Mouse (Mus musculus) heart, embryonic 11.5 days (tissue): ENCODE results near the gene Thbs4. TPM values are rescaled to one million over a fixed set of nuclear protein-coding genes. Genes with fewer than 3 reads are reported as not detected.
"Not testable (repeated sequence)": the region's sequence is repeated elsewhere in the genome, so short reads cannot be mapped to it uniquely, and the experiment has no call there.

Experiments used
- ATAC-seq: fragments of 200-750 bp; cut with Nextera tagmentation; replicated peaks from 2 replicates; pipeline ENCODE4 v1.8.0; 2017; ENCODE audit warnings: moderate library complexity; ENCODE audit not compliant: insufficient number of reproducible peaks, low FRiP score, low TSS enrichment
- H3K27ac ChIP-seq: fragments of 300-500 bp; sonication (generic); 2 replicates; pipeline ENCODE4 v1.5.1; 2014; ENCODE audit warnings: mild to moderate bottlenecking, low read depth, low read length
- H3K27me3 ChIP-seq: fragments of 300-500 bp; sonication (generic); 2 replicates; pipeline ENCODE4 v1.6.1; 2014; ENCODE audit warnings: mild to moderate bottlenecking, low read length, mixed read lengths; ENCODE audit not compliant: control insufficient read depth, insufficient read depth
- H3K36me3 ChIP-seq: fragments of 300-500 bp; sonication (generic); 2 replicates; pipeline ENCODE4 v1.6.1; 2014; ENCODE audit warnings: mild to moderate bottlenecking, low read length, moderate library complexity, mixed read lengths; ENCODE audit not compliant: control insufficient read depth, insufficient read depth
- H3K4me1 ChIP-seq: fragments of 300-500 bp; sonication (generic); 2 replicates; pipeline ENCODE4 v1.6.1; 2014; ENCODE audit warnings: low read length; ENCODE audit not compliant: control insufficient read depth, insufficient read depth
- H3K4me2 ChIP-seq: fragments of 300-500 bp; sonication (generic); 2 replicates; pipeline ENCODE4 v1.6.1; 2014; ENCODE audit warnings: mild to moderate bottlenecking, moderate library complexity
- H3K4me3 ChIP-seq: fragments of 300-500 bp; sonication (generic); 2 replicates; pipeline ENCODE4 v1.5.1; 2014; ENCODE audit warnings: low read depth, low read length
- H3K9ac ChIP-seq: fragments of 300-500 bp; sonication (generic); 2 replicates; pipeline ENCODE4 v1.6.1; 2014; ENCODE audit warnings: mild to moderate bottlenecking, low read depth, low read length, moderate library complexity
- H3K9me3 ChIP-seq: fragments of 300-500 bp; sonication (generic); replicated peaks from 2 replicates; pipeline ENCODE4 v1.6.1; 2016; ENCODE audit warnings: low read length; ENCODE audit not compliant: control insufficient read depth
- WGBS: fragments of 180-500 bp; shearing (Covaris S2); extraction: QIAGEN DNeasy Blood & Tissue Kit; methylation state at CpG from one replicate; pipeline ENCODE4 v1.1.7; 2014; ENCODE audit not compliant: insufficient replicate concordance; 5-methylcytosine and 5-hydroxymethylcytosine counted together
- polyA plus RNA-seq: library from polyadenylated mRNA; unstranded; fragments of >200 nt; fragmentation: Nextera tagmentation; extraction: Ambion mirVana; gene quantifications from 2 replicates; pipeline ENCODE4 v1.2.1, GENCODE M21; 2014

Thbs4 gene
- polyA plus RNA-seq = 39.4 and 52.7 TPM in 2 replicates

DNA sequence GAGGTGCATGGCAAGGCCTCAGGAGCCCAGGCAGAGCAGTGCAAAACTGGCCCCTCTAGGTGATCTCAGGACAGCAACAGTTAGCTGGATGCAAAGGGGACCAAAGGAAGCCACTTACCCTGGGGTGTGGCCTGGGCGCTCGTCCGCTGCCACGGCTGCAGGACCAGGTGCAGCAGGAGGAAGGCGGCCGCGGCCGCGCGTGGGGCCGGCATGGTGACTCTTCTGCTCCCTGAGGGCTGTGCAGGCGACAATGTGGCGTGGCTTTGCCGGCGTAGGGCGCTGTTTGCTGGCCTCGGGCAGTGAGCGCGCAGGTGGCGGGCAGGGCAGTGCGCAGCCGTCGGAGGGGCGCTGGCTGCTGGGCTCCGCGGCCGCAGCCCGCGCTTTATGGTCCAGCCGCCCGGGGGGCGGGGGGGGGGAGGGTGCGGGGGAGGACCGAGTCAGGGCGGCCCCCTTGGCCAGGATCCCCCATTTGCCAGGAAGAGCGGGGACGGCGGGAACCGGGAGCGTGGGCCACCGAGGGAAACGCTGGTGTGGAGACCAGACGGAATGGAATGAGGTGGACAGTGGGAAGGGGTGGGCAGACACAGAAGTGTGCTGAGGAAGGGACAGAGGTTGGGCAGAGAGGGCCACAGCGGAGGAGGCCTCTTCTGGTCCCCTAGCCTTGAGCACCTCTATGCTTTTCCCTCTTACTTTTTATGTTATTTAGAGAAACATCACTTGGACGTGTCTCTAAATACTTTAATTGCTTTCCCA is at the start of gene Thbs4:
Gene Thbs4, minus strand, starts transcription at position 357 of the 753 bp plus-strand sequence.
- Histone ChIP-seq H3K27ac (no peak within 1 kb of the TSS; the same call in 1 of the 2 replicates), H3K9me3 (no peaks in the 10 kb centered on the region), H3K27me3 (peaks cover 11% of the 10 kb centered on the region), H3K4me2 (peak within 1 kb of the TSS; percentile 61), H3K36me3 (no peaks in the 10 kb centered on the region), H3K4me3 (peak within 1 kb of the TSS; percentile 38), H3K4me1 (no peaks in the 10 kb centered on the region), H3K9ac (peak within 1 kb of the TSS; percentile 12)
- 3% methylated on average over 42 of the region's 45 CpGs for WGBS
- no peak; the same call in 1 of the 2 replicates for ATAC-seq

DNA sequence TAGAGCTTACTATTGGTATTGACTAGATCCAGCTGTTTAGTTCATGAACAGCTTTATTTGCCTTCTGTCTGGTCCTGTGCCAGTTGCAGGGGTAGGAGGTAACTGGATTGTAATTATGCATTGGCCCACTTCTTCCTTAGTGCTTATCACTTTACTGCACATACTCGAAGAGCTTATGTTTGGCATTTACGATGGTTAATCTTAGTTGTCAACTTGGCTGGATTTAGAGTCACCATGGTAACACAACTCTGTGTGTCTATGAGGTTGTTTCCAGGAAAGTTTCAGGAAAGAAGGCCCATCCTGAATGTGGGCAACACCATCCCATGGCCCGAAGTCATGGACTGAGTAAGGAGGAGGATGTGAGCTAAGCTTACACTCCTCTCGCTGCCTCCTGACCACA is 38.5 kb upstream of the Thbs4 start:
- H3K4me3 ChIP-seq = no peak overlapping the region
- no peak for ATAC-seq
- WGBS = 82% methylated on average over 4 of the region's 4 CpGs
- H3K36me3 ChIP-seq = no peaks in the 10 kb centered on the region
- H3K27me3 ChIP-seq = no peaks in the 10 kb centered on the region
- H3K4me1 ChIP-seq = no peaks in the 10 kb centered on the region
- H3K4me2 ChIP-seq = no peak overlapping the region
- H3K9me3 ChIP-seq = no peaks in the 10 kb centered on the region
- H3K9ac ChIP-seq = no peak overlapping the region
- H3K27ac ChIP-seq = no peak overlapping the region

DNA sequence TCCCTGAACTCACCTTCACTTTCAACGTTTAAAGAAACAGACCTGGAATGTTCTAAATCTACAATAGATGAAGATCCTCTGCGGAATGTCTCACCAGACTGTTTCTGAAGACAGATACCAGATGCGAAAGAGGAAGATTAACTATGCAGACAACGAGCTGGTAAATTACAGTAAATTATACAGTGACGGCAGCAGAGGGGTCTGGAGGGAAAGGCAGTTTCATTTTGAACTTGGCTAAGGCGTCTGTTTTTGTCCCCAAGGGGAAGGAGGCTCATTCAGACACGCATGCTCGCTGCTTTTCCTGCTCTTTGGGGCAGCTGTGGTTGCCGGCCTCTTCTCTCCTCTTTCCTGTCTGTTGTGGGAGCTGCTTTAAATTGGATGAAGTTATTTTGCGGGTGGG is 34.2 kb upstream of the Thbs4 start:
- Histone ChIP-seq H3K4me1 (no peaks in the 10 kb centered on the region), H3K36me3 (no peaks in the 10 kb centered on the region), H3K9ac (no peak overlapping the region), H3K27me3 (no peaks in the 10 kb centered on the region), H3K4me3 (no peak overlapping the region), H3K27ac (no peak overlapping the region), H3K4me2 (no peak overlapping the region), H3K9me3 (no peaks in the 10 kb centered on the region)
- no peak for ATAC-seq
- WGBS = 56% methylated on average over 10 of the region's 10 CpGs

DNA sequence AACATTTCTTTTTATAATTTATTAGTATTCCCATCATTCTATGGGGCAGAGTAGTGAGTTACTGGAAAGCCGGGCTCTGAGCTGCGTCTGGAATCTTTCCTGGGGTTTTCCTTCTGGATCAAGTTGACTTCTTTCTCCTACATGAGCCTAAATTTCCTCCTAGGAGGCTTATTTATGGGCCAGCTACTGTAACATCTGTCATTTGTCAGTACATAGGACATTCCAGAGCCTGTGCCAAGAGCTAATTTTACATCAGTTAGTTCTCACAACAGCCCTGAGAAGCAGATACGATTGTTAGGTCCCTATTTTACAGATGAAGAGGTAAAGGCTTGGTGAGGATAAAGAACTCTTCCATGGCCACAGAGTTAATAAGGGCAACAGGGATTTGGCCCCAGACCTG is 22.7 kb upstream of the Thbs4 start:
- Histone ChIP-seq H3K27me3 (no peaks in the 10 kb centered on the region), H3K4me2 (no peak overlapping the region), H3K4me1 (peaks cover 7% of the 10 kb centered on the region; the same call in 1 of the 2 replicates), H3K9me3 (no peaks in the 10 kb centered on the region), H3K9ac (no peak overlapping the region), H3K27ac (no peak overlapping the region), H3K4me3 (no peak overlapping the region), H3K36me3 (no peaks in the 10 kb centered on the region)
- 67% methylated on average over 3 of the region's 3 CpGs for WGBS
- no peak for ATAC-seq

DNA sequence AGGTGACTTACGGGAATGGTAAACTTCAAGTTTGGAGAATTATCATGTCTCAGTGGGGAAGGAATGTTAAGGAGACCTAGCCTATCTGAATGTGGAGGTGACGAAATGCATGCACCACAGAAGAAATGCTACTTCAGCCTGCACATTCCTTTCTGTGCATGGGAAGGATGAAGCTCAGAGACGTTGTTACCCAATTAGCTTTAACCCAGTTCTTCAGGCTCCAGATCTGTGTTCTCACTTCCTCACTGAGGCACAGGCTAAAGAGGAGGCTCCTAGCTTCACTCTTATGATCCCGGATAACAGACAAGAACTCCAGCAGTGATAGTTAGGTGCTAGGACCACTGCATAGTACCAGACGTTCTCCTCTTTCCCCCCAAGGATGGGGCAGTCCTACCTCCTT is 21.7 kb upstream of the Thbs4 start:
- no peak for ATAC-seq
- H3K4me3 ChIP-seq = no peak overlapping the region
- H3K27ac ChIP-seq = no peak overlapping the region
- no peaks in the 10 kb centered on the region for H3K9me3 ChIP-seq
- WGBS = 51% methylated on average over 5 of the region's 5 CpGs
- H3K27me3 ChIP-seq = no peaks in the 10 kb centered on the region
- peaks cover 7% of the 10 kb centered on the region; the same call in 1 of the 2 replicates for H3K4me1 ChIP-seq
- H3K36me3 ChIP-seq = no peaks in the 10 kb centered on the region
- no peak overlapping the region for H3K4me2 ChIP-seq
- no peak overlapping the region for H3K9ac ChIP-seq

DNA sequence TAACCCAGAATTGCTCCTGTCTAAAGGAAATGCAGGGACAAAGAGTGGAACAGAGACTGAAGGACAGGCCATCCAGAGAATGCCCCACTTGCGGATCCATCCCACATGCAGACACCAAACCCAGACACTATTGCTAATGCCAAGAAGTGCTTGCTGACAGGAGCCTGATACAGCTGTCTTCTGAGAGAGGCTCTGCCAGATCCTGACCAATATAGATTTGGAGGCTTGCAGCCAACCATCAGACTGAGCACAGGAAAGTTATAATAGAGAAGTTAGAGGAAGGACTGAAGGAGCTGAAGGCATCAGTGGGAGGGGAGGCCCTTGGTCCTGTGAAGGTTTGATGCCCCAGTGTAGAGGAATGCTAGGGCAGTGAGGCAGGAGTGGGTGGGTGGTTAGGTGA is 16.0 kb upstream of the Thbs4 start:
- 52% methylated on average over 1 of the region's 1 CpGs for WGBS
- not testable (repeated sequence) for H3K4me1 ChIP-seq, ATAC-seq

DNA sequence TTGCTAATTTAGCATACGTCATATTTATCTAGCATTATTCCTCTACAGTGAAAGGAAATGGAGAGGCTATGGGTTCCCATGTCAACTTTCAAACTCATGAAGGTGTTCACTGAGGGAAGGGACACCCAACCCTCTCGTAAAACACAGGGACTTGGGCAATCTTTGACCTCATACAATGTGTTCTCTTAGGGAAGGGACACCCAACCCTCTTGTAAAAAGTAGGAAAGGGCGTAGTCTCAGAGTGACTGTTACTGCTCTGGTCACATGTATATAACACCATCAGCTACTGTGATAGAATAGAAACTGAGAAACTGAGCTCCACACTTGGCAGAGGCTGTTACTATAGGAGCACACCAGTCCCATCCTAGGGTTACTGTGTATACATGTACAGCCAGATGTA is 13.2 kb upstream of the Thbs4 start:
- Histone ChIP-seq H3K9ac (no peak overlapping the region), H3K4me3 (no peak overlapping the region), H3K4me1 (no peaks in the 10 kb centered on the region), H3K36me3 (no peaks in the 10 kb centered on the region), H3K4me2 (no peak overlapping the region), H3K27me3 (no peaks in the 10 kb centered on the region), H3K27ac (no peak overlapping the region), H3K9me3 (no peaks in the 10 kb centered on the region)
- WGBS = 76% methylated on average over 3 of the region's 3 CpGs
- ATAC-seq = no peak

More for the DNA sequence above, 16.0 kb upstream of the Thbs4 start:
- H3K9ac ChIP-seq, H3K4me2 ChIP-seq, H3K9me3 ChIP-seq, H3K4me3 ChIP-seq, H3K27ac ChIP-seq, H3K36me3 ChIP-seq, H3K27me3 ChIP-seq: not testable (repeated sequence)

DNA sequence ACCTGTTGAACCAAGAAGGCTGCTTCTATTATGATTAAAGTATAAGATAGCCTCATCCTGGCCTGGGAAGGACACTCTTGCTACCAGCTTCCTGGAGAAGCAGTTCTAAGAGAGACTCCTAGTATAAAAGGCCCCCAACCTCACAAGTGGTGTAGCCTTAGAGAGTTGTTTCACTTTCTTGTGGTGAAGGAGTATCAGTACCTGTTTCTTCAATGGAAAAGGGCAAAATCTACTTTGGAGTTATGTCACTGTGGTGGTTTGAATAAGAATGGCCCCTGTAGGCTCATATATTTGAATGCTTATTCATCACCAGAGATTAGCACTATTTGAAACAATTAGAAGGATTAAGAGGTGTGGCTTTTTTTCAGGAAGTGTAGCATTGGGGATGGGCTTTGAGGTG is 12.2 kb upstream of the Thbs4 start:
- Histone ChIP-seq H3K36me3 (no peaks in the 10 kb centered on the region), H3K4me3 (no peak overlapping the region), H3K4me1 (no peaks in the 10 kb centered on the region), H3K27me3 (no peaks in the 10 kb centered on the region), H3K4me2 (no peak overlapping the region), H3K27ac (no peak overlapping the region), H3K9ac (no peak overlapping the region), H3K9me3 (no peaks in the 10 kb centered on the region)
- no peak for ATAC-seq

DNA sequence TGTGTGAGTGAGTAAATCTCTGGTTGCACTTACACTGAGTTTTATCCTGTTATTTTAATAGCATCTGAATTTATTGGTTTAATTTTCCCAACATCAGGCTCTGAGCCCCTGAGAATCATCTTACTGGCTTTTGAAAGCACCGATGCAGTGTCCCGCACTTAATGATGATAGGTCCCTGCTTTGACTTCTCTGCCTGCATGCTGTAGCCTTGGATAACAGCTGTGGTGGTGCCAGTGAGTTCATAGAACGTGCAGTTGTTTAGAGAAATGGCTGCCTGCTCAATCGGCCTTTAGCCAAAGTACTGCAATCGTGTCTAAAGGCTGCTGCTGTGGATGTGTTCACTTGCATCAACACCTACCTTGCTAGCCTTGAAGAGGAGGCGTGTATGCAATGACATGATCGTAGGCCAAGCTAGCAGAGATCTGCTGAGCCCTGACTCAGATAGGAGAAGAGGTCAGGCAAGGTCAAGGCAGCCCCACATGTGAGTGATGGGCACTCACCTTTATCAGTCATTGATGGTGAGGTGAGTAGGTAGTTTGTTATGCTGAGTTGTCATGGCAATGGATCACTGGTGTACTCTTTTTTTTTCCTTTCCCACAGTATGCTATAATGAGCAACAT is 4.8 kb upstream of the Thbs4 start:
- no peak overlapping the region for H3K27ac ChIP-seq
- peaks cover 4% of the 10 kb centered on the region; the same call in 1 of the 2 replicates for H3K27me3 ChIP-seq
- WGBS = 62% methylated on average over 7 of the region's 7 CpGs
- no peaks in the 10 kb centered on the region for H3K36me3 ChIP-seq
- H3K4me1 ChIP-seq = no peaks in the 10 kb centered on the region
- no peaks in the 10 kb centered on the region for H3K9me3 ChIP-seq
- no peak for ATAC-seq
- no peak overlapping the region for H3K9ac ChIP-seq
- no peak overlapping the region for H3K4me2 ChIP-seq
- no peak overlapping the region for H3K4me3 ChIP-seq
